Mouse (Mus musculus) forebrain, embryonic 11.5 days (tissue): ENCODE results near the gene Kif2c. TPM values are rescaled to one million over a fixed set of nuclear protein-coding genes. Genes with fewer than 3 reads are reported as not detected.

ENCODE experiments used
- ATAC-seq: fragments of 200-750 bp; cut with Nextera tagmentation; replicated peaks from 2 replicates; pipeline ENCODE4 v1.8.0; 2017; ENCODE audit warnings: moderate TSS enrichment; ENCODE audit not compliant: low FRiP score
- DNase-seq: peaks from one replicate; pipeline ENCODE4 v3.0.0-alpha.2; 2017; ENCODE audit warnings: low spot score
- H3K27ac ChIP-seq: fragments of 300-500 bp; sonication (generic); 2 replicates; pipeline ENCODE4 v1.5.1; 2014; ENCODE audit warnings: low read depth, low read length
- H3K27me3 ChIP-seq: fragments of 300-500 bp; sonication (generic); 2 replicates; pipeline ENCODE4 v1.6.1; 2014; ENCODE audit warnings: mild to moderate bottlenecking, low read length, mixed read lengths; ENCODE audit not compliant: control insufficient read depth, insufficient read depth
- H3K36me3 ChIP-seq: fragments of 300-500 bp; sonication (generic); 2 replicates; pipeline ENCODE4 v1.6.1; 2014; ENCODE audit warnings: mild to moderate bottlenecking, low read length, moderate library complexity, mixed read lengths; ENCODE audit not compliant: control insufficient read depth, insufficient read depth
- H3K4me1 ChIP-seq: fragments of 300-500 bp; sonication (generic); replicated peaks from 2 replicates; pipeline ENCODE4 v1.6.1; 2014; ENCODE audit warnings: low read length, mixed read lengths; ENCODE audit not compliant: control insufficient read depth, insufficient read depth
- H3K4me2 ChIP-seq: fragments of 300-500 bp; sonication (generic); 2 replicates; pipeline ENCODE4 v1.6.1; 2014; ENCODE audit warnings: low read depth, mild to moderate bottlenecking, low read length, moderate library complexity, mixed read lengths; ENCODE audit not compliant: severe bottlenecking
- H3K4me3 ChIP-seq: fragments of 300-500 bp; sonication (generic); 2 replicates; pipeline ENCODE4 v1.5.1; 2014; ENCODE audit warnings: low read depth, low read length
- H3K9ac ChIP-seq: fragments of 300-500 bp; sonication (generic); 2 replicates; pipeline ENCODE4 v1.6.1; 2014; ENCODE audit warnings: low read length
- H3K9me3 ChIP-seq: fragments of 300-500 bp; sonication (generic); 2 replicates; pipeline ENCODE4 v1.6.1; 2016; ENCODE audit warnings: low read length, mixed read lengths; ENCODE audit not compliant: control insufficient read depth
- WGBS: fragments of 180-500 bp; shearing (Covaris S2); extraction: QIAGEN DNeasy Blood & Tissue Kit; methylation state at CpG from one replicate; pipeline ENCODE4 v1.1.7; 2014; 5-methylcytosine and 5-hydroxymethylcytosine counted together
- polyA plus RNA-seq: library from polyadenylated mRNA; unstranded; fragments of >200 nt; fragmentation: Nextera tagmentation; extraction: Ambion mirVana; gene quantifications from 2 replicates; pipeline ENCODE4 v1.2.1, GENCODE M21; 2014

The Kif2c gene
- polyA plus RNA-seq, 1 experiment from 2014 or later, result 116 TPM

DNA sequence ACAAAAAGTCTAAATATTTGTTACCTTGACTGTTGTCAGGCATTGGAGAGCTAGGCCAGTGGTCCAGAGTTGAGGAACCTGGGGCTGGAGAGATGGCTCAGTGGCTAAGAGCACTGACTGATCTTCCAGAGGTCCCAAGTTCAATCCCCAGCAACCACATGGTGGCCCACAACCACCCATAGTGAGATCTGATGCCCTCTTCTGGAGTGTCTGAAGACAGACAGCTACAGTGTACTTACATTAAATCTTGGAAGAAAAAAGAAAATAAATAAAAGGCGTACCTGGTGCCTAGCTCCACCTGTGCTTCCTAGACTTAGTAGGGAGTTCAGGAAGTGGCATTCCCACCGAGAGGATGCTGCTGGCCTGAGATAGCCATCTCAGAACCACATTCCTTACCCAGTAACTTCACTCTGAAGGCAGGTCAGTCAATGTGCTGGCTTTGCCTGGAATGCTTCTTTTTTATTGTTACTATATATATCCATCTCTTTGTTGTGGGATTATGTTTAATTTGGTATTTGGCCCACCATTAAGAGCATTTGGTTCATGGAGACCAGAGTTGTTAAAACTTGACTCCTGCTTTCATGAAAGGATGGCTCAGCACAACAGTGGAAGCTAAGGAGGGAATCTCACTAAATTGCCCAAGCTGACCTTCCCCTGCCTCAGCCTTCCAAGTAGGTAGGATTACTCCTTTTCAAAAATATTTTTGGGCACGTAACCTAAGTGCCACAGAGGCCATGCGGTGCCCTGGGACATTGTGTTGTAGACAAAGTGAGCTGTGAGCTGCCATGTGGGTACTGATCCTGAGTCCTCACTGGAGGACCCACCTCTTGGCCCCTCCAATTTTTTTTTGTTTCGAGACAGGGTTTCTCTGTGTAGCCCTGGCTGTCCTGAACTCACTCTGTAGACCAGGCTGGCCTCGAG, 32.9 kb downstream of the Kif2c start:
- peaks cover 34% of the 10 kb centered on the region for H3K36me3 ChIP-seq
- no peaks in the 10 kb centered on the region for H3K27me3 ChIP-seq
- no peaks in the 10 kb centered on the region for H3K9me3 ChIP-seq
- no peak overlapping the region for H3K9ac ChIP-seq
- ATAC-seq, result no peak
- 78% methylated on average over 6 of the region's 6 CpGs for WGBS
- H3K4me2 ChIP-seq, result no peak overlapping the region
- H3K27ac ChIP-seq, result no peak overlapping the region
- H3K4me1 ChIP-seq, result 0 out of 2 replicates have a peak, but pooled peaks cover 2% of the 10 kb centered on the region
- no peak overlapping the region for H3K4me3 ChIP-seq
- no peak for DNase-seq

- Histone ChIP-seq H3K4me1 (0 out of 2 replicates have a peak, but pooled peaks cover 2% of the 10 kb centered on the region), H3K9ac (no peak overlapping the region; the same call in 1 of the 2 replicates), H3K9me3 (no peaks in the 10 kb centered on the region), H3K4me2 (no peak overlapping the region), H3K4me3 (no peak overlapping the region), H3K27me3 (no peaks in the 10 kb centered on the region), H3K27ac (no peak overlapping the region), H3K36me3 (peaks cover 31% of the 10 kb centered on the region)
- WGBS, result 73% methylated on average over 24 of the region's 24 CpGs
- ATAC-seq (no peak), DNase-seq (peak; percentile 64)
These were observed 33.6 kb downstream of the Kif2c start for GRCm38 (mm10) chr4:117148815-117149214.

GRCm38 (mm10) chr4:117148047-117148713, 34.3 kb downstream of the Kif2c start:
- WGBS, result 89% methylated on average over 18 of the region's 18 CpGs
- Histone ChIP-seq H3K36me3 (peaks cover 26% of the 10 kb centered on the region), H3K27me3 (no peaks in the 10 kb centered on the region), H3K27ac (no peak overlapping the region), H3K4me2 (no peak overlapping the region), H3K4me3 (no peak overlapping the region), H3K4me1 (no peaks in the 10 kb centered on the region), H3K9me3 (no peaks in the 10 kb centered on the region), H3K9ac (no peak overlapping the region)
- DNase-seq (no peak), ATAC-seq (no peak)

- H3K36me3 ChIP-seq, result peaks cover 8% of the 10 kb centered on the region
- no peak overlapping the region for H3K4me2 ChIP-seq
- ATAC-seq (no peak), DNase-seq (peak; percentile 93)
- H3K9me3 ChIP-seq, result no peaks in the 10 kb centered on the region
- WGBS, result 25% methylated on average over 15 of the region's 15 CpGs
- H3K4me1 ChIP-seq, result no peaks in the 10 kb centered on the region
- H3K27ac ChIP-seq, result no peak overlapping the region
- no peak overlapping the region for H3K9ac ChIP-seq
- no peak overlapping the region for H3K4me3 ChIP-seq
- no peaks in the 10 kb centered on the region for H3K27me3 ChIP-seq
These were observed 36.3 kb downstream of the Kif2c start for GRCm38 (mm10) chr4:117146176-117146575.

GRCm38 (mm10) chr4:117145248-117145647, 37.2 kb downstream of the Kif2c start:
- Histone ChIP-seq H3K36me3 (peaks cover 1% of the 10 kb centered on the region), H3K4me2 (no peak overlapping the region), H3K4me1 (no peaks in the 10 kb centered on the region), H3K27me3 (no peaks in the 10 kb centered on the region), H3K9me3 (no peaks in the 10 kb centered on the region), H3K9ac (no peak overlapping the region), H3K27ac (no peak overlapping the region), H3K4me3 (no peak overlapping the region)
- ATAC-seq, result no peak
- 89% methylated on average over 13 of the region's 13 CpGs for WGBS
- no peak for DNase-seq

DNA sequence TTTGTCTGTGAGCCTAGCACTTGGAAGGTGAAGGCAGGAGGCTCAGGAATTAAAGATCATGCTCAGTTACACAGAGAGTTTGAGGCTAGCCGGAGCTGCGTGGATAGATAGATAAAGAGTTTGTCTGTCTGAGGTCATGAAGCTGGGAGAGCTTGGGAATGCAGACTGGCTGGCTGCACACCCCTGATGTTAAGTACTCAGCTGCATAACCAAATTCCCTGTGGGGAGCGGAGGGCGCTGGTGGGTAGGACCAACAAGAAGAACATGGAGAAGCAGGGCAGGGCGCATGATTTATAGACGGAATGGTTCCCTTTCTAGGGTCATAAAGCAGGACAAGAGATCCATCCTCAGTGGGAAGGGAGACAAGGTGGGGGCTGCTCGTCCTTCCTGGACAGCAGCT, 39.4 kb downstream of the Kif2c start:
- WGBS, result 73% methylated on average over 7 of the region's 7 CpGs
- no peak overlapping the region for H3K4me3 ChIP-seq
- H3K9ac ChIP-seq, result no peak overlapping the region
- no peaks in the 10 kb centered on the region for H3K4me1 ChIP-seq
- ATAC-seq (no peak), DNase-seq (no peak)
- H3K27ac ChIP-seq, result no peak overlapping the region
- no peaks in the 10 kb centered on the region for H3K27me3 ChIP-seq
- no peaks in the 10 kb centered on the region for H3K9me3 ChIP-seq
- H3K36me3 ChIP-seq, result no peaks in the 10 kb centered on the region
- no peak overlapping the region for H3K4me2 ChIP-seq

DNA sequence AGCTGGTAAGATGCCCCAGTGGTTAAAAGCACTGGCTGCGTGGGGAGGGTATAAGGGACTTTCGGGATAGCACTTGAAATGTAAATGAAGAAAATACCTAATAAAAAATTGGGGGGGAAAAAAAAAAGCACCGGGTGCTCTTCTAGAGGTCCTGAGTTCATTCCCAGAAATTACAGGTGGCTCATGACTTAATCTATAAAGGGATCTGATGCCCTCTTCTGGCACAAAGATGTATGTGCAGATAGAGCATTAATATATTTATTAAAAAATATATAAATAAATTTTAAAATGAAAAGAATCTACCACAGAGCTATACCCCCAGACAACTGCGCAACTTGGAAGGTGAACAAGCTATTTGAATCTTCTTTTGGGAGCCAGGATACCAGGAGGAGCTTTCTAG, 41.8 kb downstream of the Kif2c start:
- WGBS, result 35% methylated on average over 4 of the region's 4 CpGs
- no peak overlapping the region for H3K27ac ChIP-seq
- no peak overlapping the region for H3K4me2 ChIP-seq
- no peak for DNase-seq
- no peaks in the 10 kb centered on the region for H3K9me3 ChIP-seq
- no peak overlapping the region for H3K4me3 ChIP-seq
- H3K36me3 ChIP-seq, result no peaks in the 10 kb centered on the region
- no peak overlapping the region for H3K9ac ChIP-seq
- no peak for ATAC-seq
- H3K27me3 ChIP-seq, result no peaks in the 10 kb centered on the region
- H3K4me1 ChIP-seq, result no peaks in the 10 kb centered on the region

GRCm38 (mm10) chr4:117139217-117139612, 43.2 kb downstream of the Kif2c start:
- H3K4me3 ChIP-seq, result no peak overlapping the region
- no peaks in the 10 kb centered on the region for H3K36me3 ChIP-seq
- no peak overlapping the region for H3K27ac ChIP-seq
- H3K9me3 ChIP-seq, result no peaks in the 10 kb centered on the region
- no peak overlapping the region for H3K4me2 ChIP-seq
- WGBS, result 6% methylated on average over 2 of the region's 2 CpGs
- no peak; the same call in 1 of the 2 replicates for ATAC-seq
- H3K9ac ChIP-seq, result no peak overlapping the region
- DNase-seq, result no peak
- no peaks in the 10 kb centered on the region for H3K27me3 ChIP-seq
- H3K4me1 ChIP-seq, result peaks cover under 1% of the 10 kb centered on the region; the same call in 1 of the 2 replicates
